Mouse (Mus musculus): ENCODE data around the gene Kif13a. TPM values are rescaled to one million over a fixed set of nuclear protein-coding genes. Genes with fewer than 3 reads are reported as not detected.

The Kif13a gene
- 7.1 TPM in 2 replicates for total RNA-seq (2015; ENCODE audit: low replicate concordance)
- total RNA-seq (2017; ENCODE audit: low replicate concordance), result 6.6 and 12.8 TPM in 2 replicates

DNA sequence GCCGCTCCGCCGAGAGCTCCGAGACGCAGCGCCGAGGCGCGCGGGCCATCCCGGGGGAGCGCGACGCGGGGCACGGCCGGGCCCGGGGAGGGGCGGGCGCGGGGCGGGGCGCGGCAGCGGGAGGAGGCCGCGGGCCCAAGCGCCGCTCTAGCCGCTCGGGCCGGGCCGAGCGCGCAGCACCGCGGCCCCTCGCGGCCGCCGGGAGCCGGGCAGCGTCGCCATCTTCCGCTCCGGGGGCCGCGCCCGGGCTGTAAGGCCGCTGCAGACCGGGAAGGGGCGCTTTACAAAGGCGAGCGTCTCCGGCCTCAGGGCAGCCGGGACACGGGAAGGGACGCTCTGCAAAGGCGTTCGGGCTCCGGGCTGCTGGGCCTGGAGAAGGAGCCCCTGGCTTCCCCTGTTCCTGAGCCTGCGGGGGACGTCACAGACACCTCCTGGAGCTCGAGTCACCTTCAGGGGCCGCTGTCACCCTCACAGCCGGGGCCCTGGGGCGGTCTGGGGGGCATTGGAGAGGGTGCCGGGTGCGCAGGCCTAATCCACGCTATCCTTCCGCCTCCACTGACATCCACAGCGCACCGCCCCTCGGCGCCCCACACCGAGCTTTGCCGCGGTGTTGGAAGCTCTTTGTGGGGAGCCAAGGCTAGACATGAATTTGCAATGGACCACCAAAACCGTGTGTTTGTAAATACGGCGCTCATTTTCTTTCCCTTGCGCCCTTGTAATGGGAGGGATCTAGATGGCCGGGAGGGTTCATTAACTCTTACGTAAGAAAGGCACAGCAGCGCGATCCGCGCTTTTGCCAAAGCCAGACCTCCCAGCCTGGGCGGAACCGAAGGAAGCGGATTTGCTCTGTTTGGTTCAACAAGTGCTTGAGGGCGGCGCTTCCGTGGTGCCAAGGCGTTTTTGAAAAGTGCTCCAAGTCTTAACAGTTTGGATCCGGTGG is at the start of gene Kif13a:
Kif13a (minus strand) TSS at position 149 of the 940 bp plus-strand sequence.
- ATAC-seq (replicated peaks; ENCODE audit: low FRiP score, poor library complexity, severe bottlenecking), result peak; percentile 57; the same call in 1 of the 2 replicates

DNA sequence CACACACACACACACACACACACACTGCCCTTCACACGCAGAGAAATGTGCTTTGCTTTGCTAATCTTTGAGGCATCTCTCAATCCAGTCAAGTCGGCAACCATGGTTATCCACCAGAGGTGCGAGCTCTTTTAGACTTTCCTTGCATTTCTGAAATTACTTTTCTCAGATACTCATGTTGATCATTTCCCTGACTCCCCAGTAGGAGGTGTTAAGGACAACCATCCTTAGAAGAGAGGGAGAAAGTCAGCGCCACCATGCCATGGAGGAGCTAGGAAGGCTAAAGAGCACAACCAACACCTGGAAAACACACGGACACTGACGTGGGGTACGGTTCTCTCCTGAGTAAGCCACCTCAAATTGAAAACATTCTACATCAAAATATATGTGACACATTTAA is 46.9 kb upstream of the Kif13a start:
- ATAC-seq (replicated peaks; ENCODE audit: low FRiP score, poor library complexity, severe bottlenecking), result no peak

DNA sequence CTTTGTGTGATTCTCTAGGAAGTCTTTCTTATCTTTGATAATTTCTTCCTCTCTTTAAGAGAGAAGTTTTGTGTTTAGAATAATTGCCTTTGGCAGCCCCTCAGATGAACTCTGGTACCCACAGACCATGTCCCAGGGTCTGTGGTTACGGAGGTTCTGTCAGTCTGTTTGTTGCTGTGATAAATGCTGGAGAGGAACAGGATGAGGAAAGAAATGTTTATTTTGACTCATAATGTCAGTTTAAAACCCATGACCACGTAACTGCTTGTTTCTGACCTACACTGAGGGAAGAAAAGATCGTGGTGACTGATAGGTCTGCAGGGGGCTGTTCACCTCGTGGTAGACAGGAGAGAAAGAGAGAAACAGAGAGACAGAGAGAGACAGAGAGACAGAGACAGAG is 46.3 kb upstream of the Kif13a start:
- ATAC-seq (replicated peaks; ENCODE audit: low FRiP score, poor library complexity, severe bottlenecking), result no peak

DNA sequence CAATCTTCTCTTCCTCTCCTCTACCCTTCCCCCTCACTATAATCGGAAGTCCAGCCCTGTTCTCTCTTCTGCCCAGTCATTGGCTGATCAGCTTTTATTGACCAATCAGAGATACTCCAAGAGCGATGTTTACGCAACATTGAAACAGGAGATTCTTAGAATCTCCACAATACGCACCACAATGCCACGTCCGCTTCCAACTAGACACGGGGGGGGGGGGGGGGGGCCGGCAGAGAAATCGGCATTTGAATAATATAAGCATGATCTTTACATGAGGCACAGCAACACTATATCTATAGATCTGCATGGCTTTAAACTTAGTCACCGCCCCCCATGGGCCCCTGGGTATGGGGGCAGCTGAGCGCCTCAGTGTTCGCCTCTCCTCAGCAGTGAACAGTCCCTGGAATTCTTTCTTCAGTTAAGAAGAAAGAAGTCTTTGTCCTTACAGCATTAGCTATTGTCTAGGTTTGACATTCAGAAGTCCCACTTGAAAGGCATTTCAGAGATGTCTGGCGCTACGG is 45.4 kb upstream of the Kif13a start:
- ATAC-seq (replicated peaks; ENCODE audit: low FRiP score, poor library complexity, severe bottlenecking), result no peak

DNA sequence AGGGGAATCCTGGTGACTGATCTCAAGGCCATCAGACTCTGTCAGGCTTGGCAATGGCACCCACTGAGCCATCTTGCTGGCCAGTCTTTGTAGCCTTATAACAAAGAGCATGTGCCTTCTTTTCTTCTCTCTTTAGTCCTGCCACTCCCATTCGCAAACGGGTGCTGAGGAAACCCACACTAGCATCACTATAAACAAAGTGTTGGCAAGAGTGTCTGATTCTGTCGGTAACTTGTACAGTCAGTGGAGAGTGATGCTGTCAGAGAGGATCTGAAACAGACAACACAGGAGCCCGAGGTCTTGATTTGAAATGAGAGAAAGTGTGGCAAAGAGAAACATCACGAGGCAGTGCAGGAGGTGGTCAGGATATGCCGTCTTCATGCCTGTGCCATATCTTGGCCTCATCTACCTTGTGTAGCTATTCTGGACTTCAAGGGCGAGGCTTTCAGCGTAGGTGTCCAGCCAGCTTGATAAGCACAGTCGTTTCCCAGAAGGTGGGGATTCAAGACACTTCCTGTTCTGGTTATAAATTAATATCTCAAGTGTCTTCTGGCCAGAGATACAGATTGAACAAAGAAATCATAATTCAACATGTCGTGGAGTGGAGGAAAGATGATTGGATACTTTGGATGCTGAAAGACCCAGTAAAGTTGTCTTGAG is 40.7 kb upstream of the Kif13a start:
- ATAC-seq (replicated peaks; ENCODE audit: low FRiP score, poor library complexity, severe bottlenecking), result no peak

DNA sequence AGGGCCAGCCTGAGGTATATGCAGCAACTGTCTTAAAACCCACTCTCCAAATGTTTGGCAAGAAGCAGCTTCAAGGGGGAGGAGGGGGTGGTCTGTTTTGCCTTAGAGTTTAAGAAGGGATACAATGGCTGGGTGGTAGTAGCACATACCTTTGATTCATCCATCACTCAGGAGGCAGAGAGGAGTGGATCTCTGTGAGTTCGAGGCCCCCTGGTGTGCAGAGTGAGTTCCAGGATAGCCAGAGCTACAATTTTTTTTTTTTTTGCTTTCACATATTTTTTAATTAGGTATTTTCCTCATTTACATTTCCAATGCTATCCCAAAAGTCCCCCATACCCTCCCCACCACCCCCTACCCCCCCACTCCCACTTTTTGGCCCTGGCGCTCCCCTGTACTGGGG is 39.0 kb upstream of the Kif13a start:
- ATAC-seq (replicated peaks; ENCODE audit: low FRiP score, poor library complexity, severe bottlenecking), result no peak

DNA sequence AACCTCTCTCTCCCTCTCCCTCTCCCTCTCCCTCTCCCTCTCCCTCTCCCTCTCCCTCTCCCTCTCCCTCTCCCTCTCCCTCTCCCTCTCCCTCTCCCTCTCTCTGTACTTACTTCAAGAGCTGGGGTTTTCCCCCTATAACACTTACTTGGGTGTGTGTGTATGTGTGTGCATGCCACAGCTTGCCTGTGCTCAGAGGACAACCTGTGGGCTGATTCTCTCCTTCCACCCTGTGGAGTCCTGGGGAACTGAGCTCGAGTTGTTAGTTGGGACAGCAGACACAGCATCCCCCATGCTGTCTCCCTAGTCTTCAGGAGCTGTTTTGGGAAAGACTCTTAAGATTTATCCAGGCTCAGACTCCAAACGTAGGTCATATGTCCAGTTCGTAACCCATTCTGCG is 37.6 kb upstream of the Kif13a start:
- ATAC-seq (replicated peaks; ENCODE audit: low FRiP score, poor library complexity, severe bottlenecking), result no peak

DNA sequence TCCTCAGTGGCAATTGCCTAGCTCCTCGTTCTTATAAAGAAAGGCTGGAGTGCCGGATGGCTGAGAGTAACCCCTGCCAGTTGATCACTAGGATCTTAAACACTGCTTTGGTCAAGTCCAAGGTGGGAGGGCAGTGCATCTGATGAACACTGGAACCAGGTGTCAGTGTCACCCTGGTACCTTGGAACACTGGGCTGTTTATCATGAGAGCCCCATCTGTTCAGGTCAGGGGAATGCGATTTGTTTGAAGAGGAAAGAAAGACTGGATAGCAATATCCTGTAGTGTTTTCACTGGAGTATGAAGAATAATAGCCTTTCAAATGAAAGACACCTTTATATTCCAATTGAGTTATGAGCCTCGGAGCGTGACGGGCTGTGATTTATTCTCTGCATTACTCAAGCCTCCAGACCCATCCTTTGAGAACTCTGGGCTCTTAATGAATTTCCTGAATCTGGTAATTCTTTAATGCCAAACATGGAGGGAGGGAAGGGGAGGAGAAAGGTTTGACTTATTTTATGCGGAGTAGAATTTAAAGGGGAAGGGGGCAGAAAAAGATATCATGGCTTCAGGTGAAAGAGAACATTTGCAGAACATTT is 31.3 kb upstream of the Kif13a start:
- no peak for ATAC-seq (replicated peaks; ENCODE audit: low FRiP score, poor library complexity, severe bottlenecking)

DNA sequence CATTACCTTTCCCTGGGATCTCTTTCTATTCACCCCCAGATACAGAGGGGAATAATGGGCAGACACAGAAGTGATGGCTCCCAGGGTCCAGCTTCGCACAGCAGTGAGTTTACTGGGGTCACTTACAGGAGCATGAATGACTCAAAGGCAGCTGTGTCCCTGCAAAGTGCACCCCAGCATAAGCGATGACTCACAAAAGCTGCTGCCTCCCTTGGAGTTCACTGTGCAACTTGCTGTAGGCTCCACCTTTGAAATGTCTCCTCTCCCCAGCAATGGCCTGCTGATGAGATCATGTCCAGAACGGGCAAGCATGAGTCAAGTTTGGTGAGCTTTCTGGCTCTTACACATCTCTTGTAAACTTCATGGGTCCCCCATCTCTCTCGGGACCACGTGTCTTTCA is 29.5 kb upstream of the Kif13a start:
- no peak for ATAC-seq (replicated peaks; ENCODE audit: low FRiP score, poor library complexity, severe bottlenecking)

DNA sequence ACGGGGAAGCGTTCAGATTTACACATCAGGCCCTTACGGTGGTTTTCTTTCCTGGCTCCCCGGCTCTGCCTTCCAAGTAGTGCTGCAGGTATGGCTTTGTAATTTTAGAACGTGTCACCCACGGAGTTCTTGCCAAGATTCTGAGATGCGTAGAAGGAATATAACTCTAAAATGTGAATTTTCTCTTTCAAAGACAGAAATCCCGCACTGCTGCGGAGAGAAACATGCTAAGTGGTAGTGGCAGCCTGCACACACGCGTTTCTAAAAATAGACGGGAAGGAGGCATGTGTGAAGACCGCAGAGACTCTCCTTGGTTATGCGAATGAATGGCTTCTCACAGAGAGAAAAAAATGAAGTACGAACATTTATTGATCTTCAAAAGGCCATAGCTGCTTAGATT is 21.5 kb upstream of the Kif13a start:
- ATAC-seq (replicated peaks; ENCODE audit: low FRiP score, poor library complexity, severe bottlenecking), result no peak

DNA sequence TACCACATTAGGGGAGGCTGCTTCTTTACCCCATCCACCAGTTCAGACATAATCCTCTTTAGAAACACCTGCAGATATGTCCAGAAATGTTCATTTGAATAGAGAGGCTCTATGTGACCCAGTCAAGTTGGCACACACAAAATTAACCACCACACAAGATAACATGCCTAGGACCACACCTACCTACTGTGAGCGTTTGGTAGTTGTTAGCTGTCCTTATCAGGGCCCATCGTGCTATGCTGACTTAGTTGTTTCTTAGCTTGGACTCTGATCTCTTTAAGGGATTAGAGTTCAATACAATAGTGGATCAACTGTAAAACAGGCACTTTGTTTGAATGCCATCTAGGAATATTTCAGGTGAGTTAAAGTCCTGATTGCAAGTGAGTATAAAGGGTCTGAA is 20.1 kb upstream of the Kif13a start:
- no peak for ATAC-seq (replicated peaks; ENCODE audit: low FRiP score, poor library complexity, severe bottlenecking)

DNA sequence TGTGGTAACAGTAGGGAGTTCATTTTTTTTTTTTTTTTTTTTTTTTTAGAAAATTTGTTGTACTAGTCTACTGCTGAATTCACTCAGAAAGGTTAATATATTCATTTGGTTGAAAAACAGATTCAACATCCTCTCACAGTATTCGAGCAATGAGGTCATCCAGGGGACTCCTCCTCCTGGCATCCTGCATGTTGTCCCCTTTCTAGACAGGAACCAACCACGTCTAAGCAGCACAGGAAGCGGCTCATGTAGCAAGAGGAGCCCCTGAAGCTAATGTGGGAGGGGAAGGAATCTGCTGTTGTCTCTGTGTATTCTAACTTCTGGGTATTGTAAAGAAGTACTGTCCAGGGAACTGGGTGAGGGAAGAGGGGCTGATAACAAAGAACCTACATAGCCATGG is 18.4 kb upstream of the Kif13a start:
- ATAC-seq (replicated peaks; ENCODE audit: low FRiP score, poor library complexity, severe bottlenecking), result no peak

DNA sequence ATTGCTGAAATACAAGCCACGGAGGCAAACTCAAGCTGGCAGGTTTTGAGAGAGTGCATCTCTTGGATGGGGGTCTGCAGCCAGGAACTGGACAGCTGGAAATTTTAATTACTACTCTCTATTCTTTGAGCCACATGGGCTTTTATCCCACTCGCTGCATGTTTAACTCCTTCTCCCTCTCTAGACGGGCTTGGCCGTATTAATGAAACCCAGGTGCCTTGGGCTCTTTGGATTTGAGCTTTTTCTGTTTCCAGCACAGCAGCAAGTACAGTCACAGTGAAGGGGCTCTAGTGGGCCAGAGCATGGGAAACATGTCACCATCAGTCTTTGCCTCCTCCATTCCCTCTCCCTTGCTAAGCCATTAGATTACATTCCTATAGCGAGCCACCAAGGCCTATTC is 16.4 kb upstream of the Kif13a start:
- no peak for ATAC-seq (replicated peaks; ENCODE audit: low FRiP score, poor library complexity, severe bottlenecking)

DNA sequence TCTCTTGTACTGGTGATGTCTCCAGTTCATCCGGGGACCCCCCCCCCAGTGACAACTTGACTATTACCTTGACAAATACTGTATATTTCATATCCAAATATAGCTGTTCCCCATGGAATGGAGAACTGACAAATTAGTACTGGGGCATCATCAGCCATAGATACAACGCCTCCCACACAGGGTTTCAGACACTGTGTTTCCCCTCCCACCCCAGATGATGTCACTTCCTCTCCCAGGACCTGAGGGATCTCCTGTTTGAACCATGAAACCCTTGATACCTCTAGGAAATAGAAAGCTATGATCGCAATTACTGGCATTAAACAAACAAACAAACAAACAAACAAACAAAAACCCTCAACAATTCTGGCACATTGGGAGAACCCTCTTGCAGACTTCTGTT is 15.6 kb upstream of the Kif13a start:
- no peak for ATAC-seq (replicated peaks; ENCODE audit: low FRiP score, poor library complexity, severe bottlenecking)

DNA sequence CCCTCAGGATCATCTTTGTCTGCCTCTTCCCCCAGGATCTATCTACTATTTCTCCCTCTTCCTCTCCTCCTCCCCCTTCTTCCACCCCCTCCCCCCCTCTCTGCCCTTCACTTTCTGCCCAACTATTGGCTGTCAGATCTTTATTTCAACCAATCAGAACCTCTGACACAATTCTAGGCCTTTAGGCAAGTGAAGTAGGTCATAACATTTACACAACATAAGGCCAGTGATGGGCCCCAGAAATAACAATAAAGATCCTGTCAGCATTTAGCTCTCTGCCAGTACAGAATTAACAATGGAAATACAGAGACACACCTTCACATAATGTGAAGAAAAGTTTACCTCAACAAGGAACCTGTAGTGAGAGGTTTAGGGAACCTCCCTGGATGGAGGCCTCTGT is 13.6 kb upstream of the Kif13a start:
- ATAC-seq (replicated peaks; ENCODE audit: low FRiP score, poor library complexity, severe bottlenecking), result no peak

DNA sequence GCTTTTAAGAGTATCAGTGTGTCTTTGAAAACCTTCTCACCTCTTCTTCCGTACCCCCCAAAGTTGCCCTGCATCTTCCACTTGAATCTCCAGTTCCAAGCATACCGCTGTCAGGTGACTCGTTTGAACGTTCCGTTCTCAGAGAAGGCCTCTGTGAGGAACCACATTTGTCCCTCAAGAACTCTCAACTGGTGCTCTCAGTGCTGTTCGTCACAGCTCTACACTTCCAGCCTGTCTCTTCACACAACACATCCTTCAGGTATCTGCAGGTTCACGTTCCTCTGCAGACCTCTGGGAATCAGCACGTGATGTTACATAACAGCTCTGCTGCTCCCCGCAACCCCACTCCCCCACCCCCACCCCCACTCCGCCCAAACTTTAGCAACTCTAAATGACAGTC is 4.4 kb upstream of the Kif13a start:
- ATAC-seq (replicated peaks; ENCODE audit: low FRiP score, poor library complexity, severe bottlenecking), result no peak

DNA sequence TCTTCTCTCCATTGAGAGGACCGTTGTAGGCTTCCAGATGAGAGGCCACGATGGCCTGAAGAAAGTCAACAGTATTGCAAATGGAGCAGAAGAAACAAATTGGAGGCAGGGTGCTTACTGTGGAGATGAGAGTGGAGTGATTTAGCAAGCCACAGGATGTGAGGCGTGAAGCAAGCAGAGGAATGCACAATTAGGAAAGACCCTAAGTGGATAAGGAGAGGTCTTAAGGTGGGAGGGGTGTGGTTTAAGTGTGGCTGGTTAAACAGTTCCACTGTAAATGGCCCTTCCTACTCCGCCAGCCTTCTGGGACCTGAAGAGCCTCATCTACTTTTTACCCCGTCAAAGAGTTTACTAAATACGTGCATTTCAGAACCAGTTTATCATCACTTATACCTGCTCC is 3.2 kb upstream of the Kif13a start:
- no peak for ATAC-seq (replicated peaks; ENCODE audit: low FRiP score, poor library complexity, severe bottlenecking)

DNA sequence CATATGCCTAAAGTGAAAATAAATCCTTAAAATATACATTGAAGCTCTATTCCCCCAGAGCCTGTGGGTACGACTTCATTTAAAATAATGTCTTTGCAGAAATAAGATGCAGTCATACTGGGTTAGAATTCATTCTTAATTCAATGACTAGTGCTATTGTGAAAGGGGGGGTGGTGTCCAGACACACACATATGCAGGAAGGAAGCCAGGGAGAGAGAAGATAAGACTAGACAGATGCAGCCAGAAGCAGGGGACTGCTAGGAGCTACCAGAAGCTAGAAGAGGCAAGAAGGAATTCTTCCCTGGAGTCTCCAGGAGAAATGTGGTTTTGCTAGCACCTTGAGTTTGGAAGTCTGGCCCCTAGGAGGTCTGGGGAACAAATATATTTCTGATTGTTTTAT is 2.4 kb upstream of the Kif13a start:
- ATAC-seq (replicated peaks; ENCODE audit: low FRiP score, poor library complexity, severe bottlenecking), result no peak

DNA sequence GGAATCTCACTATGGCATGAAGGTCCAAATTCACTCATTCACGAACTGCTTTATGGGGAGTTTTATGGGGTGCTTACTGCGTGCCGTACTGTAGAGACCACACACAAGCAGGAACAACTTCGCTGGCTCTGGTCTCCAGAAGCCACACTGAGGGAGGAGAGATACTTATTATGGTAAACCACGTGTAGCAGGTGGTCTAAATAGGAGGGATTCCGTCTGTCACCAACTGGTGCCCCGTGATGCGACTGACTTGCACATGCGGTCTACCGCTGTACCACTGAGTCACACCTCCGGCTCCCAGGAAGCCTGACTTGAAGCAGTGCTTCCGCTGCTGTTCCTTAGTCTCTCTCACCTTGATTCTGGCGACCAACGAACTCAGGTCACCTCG is 986 bp upstream of the Kif13a start:
- no peak for ATAC-seq (replicated peaks; ENCODE audit: low FRiP score, poor library complexity, severe bottlenecking)

DNA sequence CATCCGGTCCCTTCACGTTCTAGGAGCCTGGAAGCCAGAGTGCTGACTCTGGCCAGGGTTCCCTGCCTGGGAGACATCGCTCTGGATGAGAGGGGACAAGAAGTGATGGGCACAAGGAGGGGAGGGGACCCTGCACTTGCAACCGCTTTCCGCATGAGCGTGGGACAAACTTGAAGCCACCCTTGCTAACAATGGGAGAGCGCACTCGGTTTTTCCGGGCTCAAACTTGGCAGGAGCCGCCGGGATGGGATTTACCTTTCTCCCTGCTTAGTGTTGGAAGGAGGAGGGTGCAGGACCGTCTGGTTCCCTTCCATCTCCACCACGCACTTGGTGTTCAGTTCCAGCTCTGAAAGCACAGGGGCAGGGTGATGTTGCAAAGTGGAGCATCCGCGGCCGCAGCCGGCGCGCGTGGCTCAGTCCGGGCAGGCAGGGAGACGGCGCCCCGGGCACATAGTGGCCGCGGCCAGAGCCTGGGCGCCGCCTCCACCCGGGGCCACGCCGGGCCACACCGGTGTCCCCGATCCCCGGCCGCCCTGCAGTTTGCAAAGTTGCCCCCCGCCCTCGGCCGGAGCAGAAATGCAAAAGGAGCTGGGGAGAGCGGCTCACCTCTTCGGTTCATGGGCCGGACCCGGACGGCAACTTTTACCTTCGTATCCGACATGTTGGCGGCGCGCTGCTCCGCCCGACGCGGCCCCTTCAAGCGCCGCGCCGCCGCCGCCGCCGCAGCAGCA is 541 bp downstream of the Kif13a start:
- no peak for ATAC-seq (replicated peaks; ENCODE audit: low FRiP score, poor library complexity, severe bottlenecking)
